Mouse (Mus musculus) lung, adult 2 months (tissue): ENCODE measurements around the gene Ing5. TPM values are rescaled to one million over a fixed set of nuclear protein-coding genes. Genes with fewer than 3 reads are reported as not detected.

ENCODE experiments used
- DNase-seq: peaks from one replicate; pipeline ENCODE4 v3.0.0; 2022
- H3K4me1 ChIP-seq: fragments of 200-500 bp; 2 replicates; pipeline ENCODE4 v1.6.1; 2011; ENCODE audit warnings: low read length; ENCODE audit not compliant: control insufficient read depth, insufficient read depth
- H3K4me3 ChIP-seq: fragments of 200-500 bp; replicated peaks from 2 replicates; pipeline ENCODE3; 2011; ENCODE audit warnings: low read depth, mild to moderate bottlenecking, control low read depth, low read length; ENCODE audit errors: extremely low read depth
- CTCF ChIP-seq: fragments of 200-500 bp; IDR thresholded peaks from 2 replicates; pipeline ENCODE4 v1.5.1; 2011; ENCODE audit warnings: mild to moderate bottlenecking, low read length, control low read depth; ENCODE audit not compliant: insufficient read depth
- POLR2A ChIP-seq: fragments of 200-500 bp; IDR thresholded peaks from 2 replicates; pipeline ENCODE4 v1.6.1; 2011; ENCODE audit warnings: low read depth, mild to moderate bottlenecking, control low read depth, low read length, borderline replicate concordance; ENCODE audit errors: extremely low read depth
- WGBS: fragments of 180-500 bp; shearing (Covaris S2); methylation state at CpG from one replicate; pipeline ENCODE4 v1.1.7; 2018; 5-methylcytosine and 5-hydroxymethylcytosine counted together
- polyA plus RNA-seq: library from polyadenylated mRNA; depleted of rRNA; stranded (reverse); fragments of >200 nt; gene quantifications from 2 replicates; pipeline ENCODE4 v1.2.3, GENCODE M21; 2012

The Ing5 gene
- polyA plus RNA-seq, 1 experiment = 10.1 TPM

GRCm38 (mm10) chr1:93769901-93770300, 33.9 kb upstream of the Ing5 start:
- TF ChIP-seq CTCF (no peak), POLR2A (no peak)
- WGBS = 75% methylated on average over 3 of the region's 3 CpGs
- no peaks in the 10 kb centered on the region for H3K4me1 ChIP-seq
- H3K4me3 ChIP-seq = no peak overlapping the region
- peak; percentile 9 for DNase-seq

- no peak for TF ChIP-seq POLR2A
- TF ChIP-seq CTCF = no peak
- 96% methylated on average over 5 of the region's 5 CpGs for whole genome bisulfite sequencing
- Histone ChIP-seq H3K4me3 (no peak overlapping the region), H3K4me1 (no peaks in the 10 kb centered on the region)
- DNase-seq = no peak
These were observed 27.1 kb upstream of the Ing5 start for GRCm38 (mm10) chr1:93776686-93777085.

- no peak for TF ChIP-seq POLR2A
- TF ChIP-seq CTCF = no peak
- 88% methylated on average over 2 of the region's 2 CpGs for WGBS
- Histone ChIP-seq H3K4me1 (no peaks in the 10 kb centered on the region), H3K4me3 (no peak overlapping the region)
- DNase-seq = no peak
These were observed 16.9 kb upstream of the Ing5 start for GRCm38 (mm10) chr1:93786912-93787311.

- TF ChIP-seq CTCF = no peak
- no peak for TF ChIP-seq POLR2A
- DNase-seq = no peak
- Histone ChIP-seq H3K4me3 (no peak overlapping the region), H3K4me1 (no peaks in the 10 kb centered on the region)
- WGBS = 93% methylated on average over 8 of the region's 8 CpGs
These were observed 9.2 kb upstream of the Ing5 start for GRCm38 (mm10) chr1:93794526-93794925.

GRCm38 (mm10) chr1:93795886-93796285, 7.9 kb upstream of the Ing5 start:
- TF ChIP-seq CTCF (no peak), POLR2A (no peak)
- 72% methylated on average over 8 of the region's 8 CpGs for WGBS
- no peaks in the 10 kb centered on the region for H3K4me1 ChIP-seq
- no peak overlapping the region for H3K4me3 ChIP-seq
- DNase-seq = no peak

GRCm38 (mm10) chr1:93800670-93801503, 2.9 kb upstream of the Ing5 start:
- TF ChIP-seq POLR2A (no peak), CTCF (no peak)
- H3K4me1 ChIP-seq = peaks cover 7% of the 10 kb centered on the region; the same call in 1 of the 2 replicates
- 68% methylated on average over 21 of the region's 21 CpGs for whole genome bisulfite sequencing
- no peak for DNase-seq
- H3K4me3 ChIP-seq = peak overlapping the region; percentile 85

GRCm38 (mm10) chr1:93801741-93802238, 2.0 kb upstream of the Ing5 start, which contains the start of gene Dtymk:
TSS of gene Dtymk (minus strand) at chr1:93801934.
- WGBS = under 1% methylated on average over 42 of the region's 42 CpGs
- Histone ChIP-seq H3K4me3 (peak within 1 kb of the TSS; percentile 85), H3K4me1 (peaks cover 7% of the 10 kb centered on the region; the same call in 1 of the 2 replicates)
- TF ChIP-seq CTCF (no peak), POLR2A (peak; percentile 64; the same call in 1 of the 2 replicates)
- DNase-seq = peak; percentile 85

GRCm38 (mm10) chr1:93802771-93803170, 994 bp upstream of the Ing5 start:
- TF ChIP-seq CTCF (no peak), POLR2A (no peak)
- DNase-seq = no peak
- Histone ChIP-seq H3K4me3 (no peak overlapping the region), H3K4me1 (peaks cover 7% of the 10 kb centered on the region; the same call in 1 of the 2 replicates)
- 62% methylated on average over 5 of the region's 5 CpGs for WGBS

GRCm38 (mm10) chr1:93804818-93805217, 1.1 kb downstream of the Ing5 start:
- H3K4me3 ChIP-seq = no peak overlapping the region
- 67% methylated on average over 4 of the region's 4 CpGs for WGBS
- TF ChIP-seq CTCF (no peak), POLR2A (no peak)
- DNase-seq = no peak
- peaks cover 7% of the 10 kb centered on the region; the same call in 1 of the 2 replicates for H3K4me1 ChIP-seq
